Mouse (Mus musculus): Measurements from ENCODE around the gene 2510009E07Rik.

DNA sequence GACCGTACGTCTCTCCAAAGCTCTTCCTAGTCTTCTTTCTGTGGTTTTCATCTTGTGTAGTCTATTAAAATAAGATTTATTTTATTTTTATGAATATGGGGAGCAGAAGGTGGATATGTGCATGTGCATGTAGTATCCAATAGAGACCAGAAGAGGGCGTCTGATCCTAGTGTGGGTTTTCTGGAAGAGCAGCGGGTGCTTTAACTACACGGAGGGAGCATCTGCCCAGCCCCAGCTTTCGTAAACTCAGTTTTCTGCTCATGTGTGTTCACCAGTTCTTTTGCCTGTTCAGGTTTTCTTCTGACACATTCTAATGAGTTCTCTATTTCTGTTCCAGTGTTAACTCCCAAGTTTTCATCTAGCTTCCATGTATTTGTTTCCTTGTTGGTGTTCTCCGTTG, 78.7 kb downstream of the 2510009E07Rik start:
- no peak for TF ChIP-seq EP300 (IDR thresholded peaks at IDR 0.05; ENCODE audit: insufficient read depth, low read depth, low read length)
- peak; percentile 88 for TF ChIP-seq CTCF (IDR thresholded peaks at IDR 0.05)
- TF ChIP-seq POLR2A (IDR thresholded peaks at IDR 0.05; ENCODE audit: insufficient read depth, low read depth, low read length): no peak

All from heart, adult 2 months (tissue).